Mouse (Mus musculus): ENCODE measurements around the gene Slc13a3. TPM values are rescaled to one million over a fixed set of nuclear protein-coding genes. Genes with fewer than 3 reads are reported as not detected.

Gene Slc13a3
- polyA plus RNA-seq, 1 experiment from 2014 or later, result 0.44 TPM

- no peaks in the 10 kb centered on the region for H3K9me3 ChIP-seq
- DNase-seq (ENCODE audit: low spot score), result peak; percentile 87
- peaks cover 56% of the 10 kb centered on the region for H3K4me1 ChIP-seq
- 26% methylated on average over 20 of the region's 20 CpGs for WGBS
- H3K36me3 ChIP-seq (replicated peaks), result no peaks in the 10 kb centered on the region
- H3K27me3 ChIP-seq (replicated peaks; ENCODE audit: low read depth, poor library complexity, severe bottlenecking), result no peaks in the 10 kb centered on the region
- peak overlapping the region; percentile 88 for H3K27ac ChIP-seq (replicated peaks)
- peak overlapping the region; percentile 35 for H3K4me3 ChIP-seq
Observed at GRCm38 (mm10) chr2:165396831-165397501, 76.1 kb downstream of the Slc13a3 start.

DNA sequence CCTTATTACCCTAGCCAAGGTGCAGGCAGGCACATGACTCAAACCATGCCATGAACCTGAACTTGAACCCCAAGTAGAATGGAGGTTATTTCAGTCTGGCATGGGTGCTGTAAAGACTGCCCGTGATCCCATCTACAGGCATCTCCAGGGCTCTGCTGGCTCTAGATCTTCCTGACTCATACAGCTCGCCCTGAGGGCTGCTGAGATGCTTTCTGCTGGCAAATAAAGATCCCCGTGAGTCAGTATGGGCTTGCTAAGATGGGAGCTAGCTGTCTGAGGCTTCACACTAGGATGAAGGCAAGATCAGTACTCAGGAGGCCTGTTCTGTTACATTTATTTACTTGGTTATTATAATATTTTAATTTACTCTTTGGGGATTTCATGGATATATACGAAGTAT, 80.9 kb downstream of the Slc13a3 start:
- no peaks in the 10 kb centered on the region for H3K9me3 ChIP-seq
- no peaks in the 10 kb centered on the region for H3K36me3 ChIP-seq (replicated peaks)
- H3K27ac ChIP-seq (replicated peaks), result peak overlapping the region; percentile 42
- no peaks in the 10 kb centered on the region for H3K27me3 ChIP-seq (replicated peaks; ENCODE audit: low read depth, poor library complexity, severe bottlenecking)
- H3K4me3 ChIP-seq, result no peak overlapping the region
- DNase-seq (ENCODE audit: low spot score), result no peak
- 85% methylated on average over 4 of the region's 4 CpGs for WGBS
- H3K4me1 ChIP-seq, result peaks cover 29% of the 10 kb centered on the region

- peak; percentile 76 for DNase-seq (ENCODE audit: low spot score)
- H3K9me3 ChIP-seq, result no peaks in the 10 kb centered on the region
- H3K4me1 ChIP-seq, result peaks cover 29% of the 10 kb centered on the region
- peaks cover 4% of the 10 kb centered on the region for H3K36me3 ChIP-seq (replicated peaks)
- 15% methylated on average over 8 of the region's 8 CpGs for WGBS
- peak overlapping the region; percentile 42; the same call in 1 of the 2 replicates for H3K27ac ChIP-seq (replicated peaks)
- no peak overlapping the region for H3K4me3 ChIP-seq
- H3K27me3 ChIP-seq (replicated peaks; ENCODE audit: low read depth, poor library complexity, severe bottlenecking), result no peaks in the 10 kb centered on the region
Observed at GRCm38 (mm10) chr2:165391561-165391960, 81.5 kb downstream of the Slc13a3 start.

DNA sequence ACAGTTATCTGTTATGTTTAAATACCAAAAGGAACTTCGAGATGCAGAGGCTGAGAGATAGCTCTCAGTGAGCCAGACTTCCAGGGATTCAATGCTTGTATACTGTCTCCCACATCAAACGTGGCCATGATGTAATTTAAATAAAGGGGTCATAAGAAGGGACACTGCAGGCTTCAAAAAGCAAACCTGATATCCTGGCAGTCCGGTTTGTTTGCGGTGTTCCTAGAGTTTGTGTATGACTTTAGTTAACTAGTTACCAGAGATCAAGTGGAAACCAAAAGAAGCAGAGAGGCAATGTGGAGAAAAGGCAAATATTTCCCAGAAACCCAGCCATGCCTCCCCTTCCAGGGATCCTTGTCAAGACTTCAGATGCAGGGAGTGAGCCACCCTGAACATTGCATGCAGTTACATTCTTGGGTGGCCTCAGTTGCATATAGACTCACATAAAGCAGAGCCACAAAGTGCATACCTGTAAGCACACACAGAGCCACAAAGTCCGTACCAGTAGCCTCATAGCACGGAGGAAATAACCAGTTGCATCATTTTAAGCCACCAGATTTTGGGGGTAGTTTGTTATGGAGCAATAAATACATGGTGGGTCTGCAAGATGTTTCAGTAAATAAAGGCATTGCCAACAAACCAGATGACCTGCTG, 83.6 kb downstream of the Slc13a3 start:
- Histone ChIP-seq H3K4me3 (no peak overlapping the region), H3K4me1 (peaks cover 25% of the 10 kb centered on the region), H3K27ac (replicated peaks) (no peak overlapping the region), H3K9me3 (no peaks in the 10 kb centered on the region), H3K27me3 (replicated peaks; ENCODE audit: low read depth, poor library complexity, severe bottlenecking) (no peaks in the 10 kb centered on the region), H3K36me3 (replicated peaks) (peaks cover 25% of the 10 kb centered on the region)
- DNase-seq (ENCODE audit: low spot score), result no peak
- WGBS, result 86% methylated on average over 6 of the region's 6 CpGs

GRCm38 (mm10) chr2:165387844-165388495, 85.1 kb downstream of the Slc13a3 start, which contains the start of gene Zfp334:
Gene Zfp334 (minus strand): TSS chr2:165388259.
- DNase-seq (ENCODE audit: low spot score), result peak; percentile 97
- Histone ChIP-seq H3K4me1 (peaks cover 25% of the 10 kb centered on the region), H3K9me3 (no peaks in the 10 kb centered on the region), H3K36me3 (replicated peaks) (peaks cover 40% of the 10 kb centered on the region), H3K27ac (replicated peaks) (peak within 1 kb of the TSS; percentile 98), H3K27me3 (replicated peaks; ENCODE audit: low read depth, poor library complexity, severe bottlenecking) (no peaks in the 10 kb centered on the region), H3K4me3 (peak within 1 kb of the TSS; percentile 87)
- under 1% methylated on average over 40 of the region's 40 CpGs for WGBS

DNA sequence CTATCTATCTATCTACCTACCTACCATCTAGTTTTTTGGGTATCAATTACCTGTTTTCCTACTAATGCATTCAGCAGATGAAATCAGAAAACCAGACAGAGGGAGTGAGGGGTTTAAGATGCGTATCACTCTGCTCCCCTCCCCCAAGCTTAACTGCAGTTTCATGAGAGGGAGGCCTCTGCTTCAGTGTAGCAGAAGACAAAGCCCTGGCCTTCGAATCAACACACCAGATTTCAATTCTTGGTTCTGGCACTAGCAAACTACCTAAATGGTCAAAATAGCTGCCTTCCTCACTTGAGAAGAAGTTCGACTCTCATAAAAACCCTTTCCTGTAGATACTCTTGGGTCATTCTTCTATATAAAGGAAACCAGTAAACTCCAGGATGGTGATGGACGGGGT, 85.7 kb downstream of the Slc13a3 start:
- Histone ChIP-seq H3K27ac (replicated peaks) (peak overlapping the region; percentile 98), H3K27me3 (replicated peaks; ENCODE audit: low read depth, poor library complexity, severe bottlenecking) (no peaks in the 10 kb centered on the region), H3K4me3 (peak overlapping the region; percentile 87), H3K9me3 (peaks cover under 1% of the 10 kb centered on the region; the same call in 1 of the 2 replicates), H3K36me3 (replicated peaks) (peaks cover 46% of the 10 kb centered on the region), H3K4me1 (peaks cover 22% of the 10 kb centered on the region)
- 10% methylated on average over 4 of the region's 4 CpGs for WGBS
- DNase-seq (ENCODE audit: low spot score), result no peak

- H3K4me1 ChIP-seq, result no peaks in the 10 kb centered on the region
- H3K27ac ChIP-seq (replicated peaks), result no peak overlapping the region
- H3K9me3 ChIP-seq, result peaks cover 27% of the 10 kb centered on the region
- DNase-seq (ENCODE audit: low spot score), result no peak
- H3K4me3 ChIP-seq, result no peak overlapping the region
- peaks cover 100% of the 10 kb centered on the region for H3K36me3 ChIP-seq (replicated peaks)
- WGBS, result 97% methylated on average over 25 of the region's 25 CpGs
- H3K27me3 ChIP-seq (replicated peaks; ENCODE audit: low read depth, poor library complexity, severe bottlenecking), result no peaks in the 10 kb centered on the region
Observed at GRCm38 (mm10) chr2:165380050-165380449, 93.0 kb downstream of the Slc13a3 start.

GRCm38 (mm10) chr2:165376001-165376400, 97.0 kb downstream of the Slc13a3 start:
- H3K36me3 ChIP-seq (replicated peaks), result peaks cover 69% of the 10 kb centered on the region

GRCm38 (mm10) chr2:165375478-165375877, 97.6 kb downstream of the Slc13a3 start:
- 90% methylated on average over 5 of the region's 5 CpGs for WGBS

More at GRCm38 (mm10) chr2:165376001-165376400, 97.0 kb downstream of the Slc13a3 start:
- no peak overlapping the region for H3K27ac ChIP-seq (replicated peaks)
- no peak for DNase-seq (ENCODE audit: low spot score)
- H3K9me3 ChIP-seq, result peaks cover 13% of the 10 kb centered on the region
- H3K27me3 ChIP-seq (replicated peaks; ENCODE audit: low read depth, poor library complexity, severe bottlenecking), result no peaks in the 10 kb centered on the region
- H3K4me3 ChIP-seq, result no peak overlapping the region
- no peaks in the 10 kb centered on the region for H3K4me1 ChIP-seq
- WGBS, result 87% methylated on average over 4 of the region's 4 CpGs

DNA sequence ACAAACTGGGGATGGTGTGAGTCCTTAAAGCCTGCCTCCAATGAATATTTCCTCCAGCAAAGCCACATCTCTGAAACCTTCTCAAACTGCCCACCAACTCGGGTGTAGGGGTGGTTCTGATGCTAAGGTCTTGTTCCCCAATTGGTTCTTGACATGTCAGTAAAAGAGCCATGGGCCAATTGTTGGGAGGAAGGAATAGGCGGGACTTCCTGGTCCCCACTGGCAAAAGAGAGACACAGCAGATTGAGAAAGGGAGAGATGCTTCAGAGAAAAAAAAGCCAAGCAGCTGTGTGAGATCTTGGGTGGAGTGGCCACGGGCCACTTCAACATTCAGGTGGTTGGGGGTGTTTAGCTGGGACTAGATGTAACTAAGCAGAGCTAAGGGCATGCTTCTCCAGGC, 102.0 kb downstream of the Slc13a3 start:
- no peak overlapping the region for H3K27ac ChIP-seq (replicated peaks)
- no peak for DNase-seq (ENCODE audit: low spot score)
- 25% methylated on average over 3 of the region's 3 CpGs for WGBS

More at GRCm38 (mm10) chr2:165375478-165375877, 97.6 kb downstream of the Slc13a3 start:
- Histone ChIP-seq H3K27me3 (replicated peaks; ENCODE audit: low read depth, poor library complexity, severe bottlenecking) (no peaks in the 10 kb centered on the region), H3K36me3 (replicated peaks) (peaks cover 63% of the 10 kb centered on the region), H3K9me3 (peaks cover 8% of the 10 kb centered on the region), H3K4me3 (no peak overlapping the region), H3K27ac (replicated peaks) (no peak overlapping the region), H3K4me1 (no peaks in the 10 kb centered on the region)
- DNase-seq (ENCODE audit: low spot score), result no peak

GRCm38 (mm10) chr2:165370348-165370747, 102.7 kb downstream of the Slc13a3 start:
- H3K27me3 ChIP-seq (replicated peaks; ENCODE audit: low read depth, poor library complexity, severe bottlenecking), result peaks cover 38% of the 10 kb centered on the region
- peaks cover 24% of the 10 kb centered on the region for H3K4me1 ChIP-seq
- H3K9me3 ChIP-seq, result no peaks in the 10 kb centered on the region
- no peak for DNase-seq (ENCODE audit: low spot score)
- WGBS, result 80% methylated on average over 3 of the region's 3 CpGs
- no peak overlapping the region for H3K27ac ChIP-seq (replicated peaks)
- H3K4me3 ChIP-seq, result no peak overlapping the region
- peaks cover 12% of the 10 kb centered on the region for H3K36me3 ChIP-seq (replicated peaks)

More for the DNA sequence above, 102.0 kb downstream of the Slc13a3 start:
- H3K4me3 ChIP-seq, result 0 out of 2 replicates have a peak overlapping the region, but pooled peaks have one; percentile 8
- peaks cover 19% of the 10 kb centered on the region for H3K36me3 ChIP-seq (replicated peaks)
- peaks cover 34% of the 10 kb centered on the region for H3K27me3 ChIP-seq (replicated peaks; ENCODE audit: low read depth, poor library complexity, severe bottlenecking)
- H3K4me1 ChIP-seq, result peaks cover 24% of the 10 kb centered on the region
- no peaks in the 10 kb centered on the region for H3K9me3 ChIP-seq

- peak; percentile 71 for DNase-seq (ENCODE audit: low spot score)
- 1% methylated on average over 27 of the region's 27 CpGs for WGBS
- peak within 1 kb of the TSS; percentile 63 for H3K4me3 ChIP-seq
- no peaks in the 10 kb centered on the region for H3K36me3 ChIP-seq (replicated peaks)
- peaks cover 47% of the 10 kb centered on the region for H3K27me3 ChIP-seq (replicated peaks; ENCODE audit: low read depth, poor library complexity, severe bottlenecking)
- peaks cover 36% of the 10 kb centered on the region for H3K4me1 ChIP-seq
- H3K9me3 ChIP-seq, result no peaks in the 10 kb centered on the region
- H3K27ac ChIP-seq (replicated peaks), result peak within 1 kb of the TSS; percentile 86
Observed at GRCm38 (mm10) chr2:165368496-165368895, 104.5 kb downstream of the Slc13a3 start, which contains the start of gene Zfp663. Gene Zfp663 (minus strand): TSS chr2:165368729.
